Comparison of ENCODE assay signal across 17 mouse cellular contexts in the genomic region with DNA sequence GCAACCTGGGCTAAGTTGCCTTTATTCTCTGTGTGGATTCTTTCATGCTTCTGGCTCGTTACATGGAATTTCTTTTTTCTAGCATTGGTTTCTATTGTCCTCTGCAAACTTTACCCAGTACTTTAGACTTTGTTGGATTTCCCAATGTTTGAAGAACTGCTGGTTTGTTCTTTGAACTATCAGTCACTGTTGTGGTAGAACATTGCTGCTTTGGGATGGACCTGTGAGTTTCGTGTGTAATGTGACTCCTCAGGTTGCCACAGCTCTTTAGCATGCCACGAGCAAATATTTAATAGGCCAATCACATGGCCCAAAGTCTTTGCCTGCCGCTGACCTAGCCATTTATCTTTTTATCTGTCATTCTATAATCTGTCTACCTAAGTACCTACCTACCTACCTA.
DNase-seq lines count a peak whose midpoint lies in the region; ATAC-seq lines count a peak whose summit lies in the region.
"Had no signal": no experiment of that assay in that cellular context is flagged by ENCODE, and none has a peak within 500 bp of the region (broad histone marks: within the 10 kb centered on the region; RNA-seq: fewer than 3 reads in every experiment).

No protein-coding gene starts in this region.

- H3K9ac ChIP-seq in forebrain, embryonic 16.5 days (replicated peaks; ENCODE audit: low read depth, low read length): no peak overlapping the region
- no peak overlapping the region for H3K9ac ChIP-seq in liver, embryonic 11.5 days (ENCODE audit: low read depth, low read length)
- no peak overlapping the region for H3K9ac ChIP-seq in stomach, embryonic 14.5 days (replicated peaks; ENCODE audit: low read depth, low read length)
- H3K9ac ChIP-seq: heart, embryonic 15.5 days; neural tube, embryonic 12.5 days had no signal

- H3K9me3 ChIP-seq in forebrain, embryonic 16.5 days (ENCODE audit: control insufficient read depth, low read length): no peaks in the 10 kb centered on the region
- no peaks in the 10 kb centered on the region for H3K9me3 ChIP-seq in liver, embryonic 11.5 days (ENCODE audit: control insufficient read depth, low read length)
- no peaks in the 10 kb centered on the region for H3K9me3 ChIP-seq in stomach, embryonic 14.5 days (ENCODE audit: control insufficient read depth, low read depth, low read length)
- H3K9me3 ChIP-seq: heart, embryonic 15.5 days; neural tube, embryonic 12.5 days had no signal

- ATAC-seq in forebrain, embryonic 16.5 days: no peak
- no peak for ATAC-seq in liver, embryonic 11.5 days (replicated peaks; ENCODE audit: low FRiP score)
- 0 out of 2 replicates have a peak, but pooled peaks have one; percentile 49 for ATAC-seq in stomach, embryonic 14.5 days (ENCODE audit: insufficient number of reproducible peaks, insufficient read depth, low FRiP score, low read depth)
- ATAC-seq: lung, postnatal 0 days had no signal

- peaks cover 18% of the 10 kb centered on the region for H3K4me1 ChIP-seq in forebrain, embryonic 16.5 days (replicated peaks; ENCODE audit: control insufficient read depth, insufficient read depth, low read length)
- H3K4me1 ChIP-seq in liver, embryonic 11.5 days (replicated peaks; ENCODE audit: control insufficient read depth, insufficient read depth, low read length): no peaks in the 10 kb centered on the region
- no peaks in the 10 kb centered on the region for H3K4me1 ChIP-seq in stomach, embryonic 14.5 days (ENCODE audit: control insufficient read depth, insufficient read depth, low read length)
- H3K4me1 ChIP-seq: heart, embryonic 15.5 days had no signal

- peak; percentile 13 for DNase-seq in kidney, adult 9 months
- DNase-seq in kidney, postnatal 36 days: no peak
- DNase-seq in liver, embryonic 11.5 days (ENCODE audit: low spot score): no peak
- no peak for DNase-seq in frontal cortex, adult 2 months (ENCODE audit: extremely low spot score in 1 of 2, low spot score in 1 of 2)
- DNase-seq in gastrocnemius, adult 18-20 months (ENCODE audit: low spot score): no peak
- DNase-seq: cerebellum, adult 2 months; gastrocnemius, postnatal 25 days; heart, adult 2 months; right cerebral cortex, adult 18-20 months; thymus, postnatal 14 days had no signal

- H3K27me3 ChIP-seq in forebrain, embryonic 16.5 days (replicated peaks; ENCODE audit: control insufficient read depth, insufficient read depth, low read length): no peaks in the 10 kb centered on the region
- no peaks in the 10 kb centered on the region for H3K27me3 ChIP-seq in liver, embryonic 11.5 days (replicated peaks; ENCODE audit: control insufficient read depth, insufficient read depth, low read length)
- H3K27me3 ChIP-seq in stomach, embryonic 14.5 days (ENCODE audit: control insufficient read depth, insufficient read depth, low read length): no peaks in the 10 kb centered on the region
- H3K27me3 ChIP-seq: heart, embryonic 15.5 days; neural tube, embryonic 12.5 days had no signal

- H3K36me3 ChIP-seq in forebrain, embryonic 16.5 days (ENCODE audit: control insufficient read depth, insufficient read depth): no peaks in the 10 kb centered on the region
- no peaks in the 10 kb centered on the region for H3K36me3 ChIP-seq in liver, embryonic 11.5 days (ENCODE audit: control insufficient read depth, insufficient read depth, low read length)
- H3K36me3 ChIP-seq in stomach, embryonic 14.5 days (ENCODE audit: control insufficient read depth, insufficient read depth, low read length): no peaks in the 10 kb centered on the region
- H3K36me3 ChIP-seq: heart, embryonic 15.5 days; neural tube, embryonic 12.5 days had no signal

- H3K27ac ChIP-seq in forebrain, embryonic 16.5 days (ENCODE audit: low read length): peak overlapping the region; percentile 63
- H3K27ac ChIP-seq in liver, embryonic 11.5 days (ENCODE audit: low read depth, low read length): peak overlapping the region; percentile 25; the same call in 1 of the 2 replicates
- no peak overlapping the region for H3K27ac ChIP-seq in stomach, embryonic 14.5 days (ENCODE audit: low read length)
- H3K27ac ChIP-seq: heart, adult 2 months; heart, embryonic 15.5 days; kidney, postnatal 0 days; neural tube, embryonic 12.5 days had no signal

- 44% methylated on average over 4 of the region's 4 CpGs for WGBS in forebrain, embryonic 16.5 days
- WGBS in liver, embryonic 11.5 days: 58% methylated on average over 4 of the region's 4 CpGs
- WGBS in stomach, embryonic 14.5 days: 44% methylated on average over 4 of the region's 4 CpGs

- H3K4me3 ChIP-seq in forebrain, embryonic 16.5 days (replicated peaks; ENCODE audit: low read length): no peak overlapping the region
- no peak overlapping the region for H3K4me3 ChIP-seq in liver, embryonic 11.5 days (ENCODE audit: low read depth, low read length)
- no peak overlapping the region for H3K4me3 ChIP-seq in stomach, embryonic 14.5 days (ENCODE audit: low read depth, low read length)
- H3K4me3 ChIP-seq: heart, adult 2 months; heart, embryonic 15.5 days; neural tube, embryonic 12.5 days had no signal

- H3K4me2 ChIP-seq in forebrain, embryonic 16.5 days (ENCODE audit: low read length): no peak overlapping the region
- H3K4me2 ChIP-seq in liver, embryonic 11.5 days: no peak overlapping the region
- no peak overlapping the region for H3K4me2 ChIP-seq in stomach, embryonic 14.5 days (replicated peaks; ENCODE audit: low read depth, low read length)
- H3K4me2 ChIP-seq: heart, embryonic 15.5 days; midbrain, embryonic 11.5 days; neural tube, embryonic 12.5 days had no signal
